Mouse (Mus musculus): ENCODE results near the gene Yap1. TPM values are rescaled to one million over a fixed set of nuclear protein-coding genes. Genes with fewer than 3 reads are reported as not detected.
"Not testable (repeated sequence)": the region's sequence is repeated elsewhere in the genome, so short reads cannot be mapped to it uniquely, and the experiment has no call there.

Yap1 gene
- polyA plus RNA-seq, 1 experiment from 2014 or later, result 66.6 TPM

DNA sequence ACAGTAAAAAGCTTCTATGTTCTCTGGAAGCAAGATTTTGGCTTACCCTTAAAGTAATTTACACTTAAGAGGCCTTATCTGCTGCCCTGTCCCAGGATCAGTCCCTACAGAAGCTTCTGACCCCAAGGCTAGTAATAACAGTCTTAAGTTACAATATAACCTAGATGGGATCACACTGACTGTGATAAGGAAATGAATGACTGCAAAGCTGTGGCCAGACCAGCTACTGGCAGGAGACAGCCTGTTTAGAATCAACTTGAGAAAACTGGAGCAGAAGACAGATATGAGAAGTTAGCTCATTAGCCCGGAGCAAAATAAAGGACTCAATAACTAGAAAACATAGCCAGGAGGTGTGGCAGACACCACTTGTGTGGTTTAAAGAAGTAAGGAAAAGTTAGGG is 97.8 kb downstream of the Yap1 start:
- Histone ChIP-seq H3K4me2 (replicated peaks) (no peak overlapping the region), H3K9me3 (no peaks in the 10 kb centered on the region), H3K27me3 (no peaks in the 10 kb centered on the region), H3K4me3 (no peak overlapping the region), H3K27ac (no peak overlapping the region), H3K9ac (no peak overlapping the region), H3K4me1 (peaks cover 17% of the 10 kb centered on the region; the same call in 1 of the 2 replicates), H3K36me3 (no peaks in the 10 kb centered on the region)
- WGBS, result 84% methylated on average over 1 of the region's 1 CpGs
- no peak for ATAC-seq (ENCODE audit: insufficient number of reproducible peaks, insufficient read depth, low FRiP score, low TSS enrichment)

DNA sequence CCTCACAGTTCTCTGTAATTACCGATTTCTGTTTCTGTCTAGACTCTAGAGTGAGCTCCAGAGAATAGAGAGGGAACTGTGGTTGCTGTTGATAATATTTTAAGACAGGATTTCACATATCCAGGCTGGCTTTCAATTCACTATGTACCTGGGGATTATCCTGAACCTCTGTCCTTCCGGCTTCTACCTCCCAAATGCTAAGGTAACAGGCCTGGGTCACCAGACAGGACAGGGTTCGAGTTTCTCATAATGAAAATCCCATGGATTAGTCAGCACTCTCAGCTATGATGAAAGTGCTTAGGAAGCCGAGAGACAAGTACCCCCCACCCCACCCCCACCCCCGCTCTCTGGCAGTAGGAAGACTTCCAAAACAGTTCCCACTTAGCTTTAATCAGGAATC is 100.6 kb downstream of the Yap1 start:
- 44% methylated on average over 5 of the region's 5 CpGs for WGBS
- H3K36me3 ChIP-seq, result no peaks in the 10 kb centered on the region
- H3K9ac ChIP-seq, result no peak overlapping the region
- ATAC-seq (ENCODE audit: insufficient number of reproducible peaks, insufficient read depth, low FRiP score, low TSS enrichment), result peak; percentile 54; the same call in 1 of the 2 replicates
- no peaks in the 10 kb centered on the region for H3K27me3 ChIP-seq
- no peak overlapping the region for H3K4me3 ChIP-seq
- no peaks in the 10 kb centered on the region for H3K9me3 ChIP-seq
- H3K4me1 ChIP-seq, result peaks cover 17% of the 10 kb centered on the region; the same call in 1 of the 2 replicates
- peak overlapping the region; percentile 41; the same call in 1 of the 2 replicates for H3K27ac ChIP-seq
- H3K4me2 ChIP-seq (replicated peaks), result no peak overlapping the region

GRCm38 (mm10) chr9:7903262-7903661 is 101.1 kb downstream of the Yap1 start:
- 53% methylated on average over 2 of the region's 2 CpGs for WGBS
- no peaks in the 10 kb centered on the region for H3K27me3 ChIP-seq
- H3K4me2 ChIP-seq (replicated peaks), result no peak overlapping the region
- no peaks in the 10 kb centered on the region for H3K9me3 ChIP-seq
- ATAC-seq (ENCODE audit: insufficient number of reproducible peaks, insufficient read depth, low FRiP score, low TSS enrichment), result no peak
- H3K4me1 ChIP-seq, result peaks cover 17% of the 10 kb centered on the region; the same call in 1 of the 2 replicates
- no peak overlapping the region for H3K9ac ChIP-seq
- no peak overlapping the region for H3K4me3 ChIP-seq
- no peak overlapping the region for H3K27ac ChIP-seq
- H3K36me3 ChIP-seq, result no peaks in the 10 kb centered on the region

DNA sequence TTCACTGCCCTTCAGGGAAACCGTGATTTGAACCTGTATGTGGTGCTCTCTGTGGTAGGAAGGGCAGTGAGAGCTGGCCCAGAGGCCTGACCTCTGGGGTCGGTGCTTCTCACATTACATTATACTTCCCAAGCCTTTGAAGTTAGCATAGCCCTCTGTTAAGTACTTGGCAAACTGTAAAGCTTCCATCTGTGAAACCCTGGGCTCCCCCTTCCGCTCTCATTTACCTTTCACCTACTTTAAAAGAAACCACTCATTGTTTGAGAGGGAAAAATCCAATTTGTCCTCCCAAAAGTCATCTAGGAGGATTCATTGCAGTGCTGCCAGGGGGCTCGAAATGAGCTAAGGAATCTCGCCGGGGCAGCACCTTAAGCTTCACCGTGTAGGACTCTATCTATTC is 102.1 kb downstream of the Yap1 start:
- WGBS, result 12% methylated on average over 7 of the region's 7 CpGs
- Histone ChIP-seq H3K27ac (no peak overlapping the region), H3K4me2 (replicated peaks) (no peak overlapping the region), H3K4me1 (peaks cover 17% of the 10 kb centered on the region; the same call in 1 of the 2 replicates), H3K9me3 (no peaks in the 10 kb centered on the region), H3K36me3 (no peaks in the 10 kb centered on the region), H3K27me3 (no peaks in the 10 kb centered on the region), H3K9ac (no peak overlapping the region), H3K4me3 (no peak overlapping the region)
- no peak for ATAC-seq (ENCODE audit: insufficient number of reproducible peaks, insufficient read depth, low FRiP score, low TSS enrichment)

DNA sequence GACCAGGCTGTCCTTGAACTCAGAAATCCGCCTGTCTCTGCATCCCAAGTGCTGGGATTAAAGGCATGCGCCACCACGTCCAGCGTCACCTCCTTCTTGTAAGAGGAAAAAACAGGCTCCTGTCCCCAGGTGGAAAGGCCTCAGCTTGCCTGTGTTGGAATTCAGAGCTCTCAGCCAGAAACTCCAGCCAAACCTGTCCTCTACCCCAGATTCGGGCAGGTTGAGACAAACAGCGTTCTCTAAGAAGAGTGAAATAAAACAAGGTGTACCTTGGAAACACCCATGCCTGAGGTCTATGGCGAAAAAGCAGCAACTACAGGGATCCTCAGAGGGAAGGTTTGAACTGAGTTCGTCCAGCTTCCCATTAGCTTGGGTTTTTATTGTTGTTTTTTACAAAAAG is 103.4 kb downstream of the Yap1 start:
- no peak for ATAC-seq (ENCODE audit: insufficient number of reproducible peaks, insufficient read depth, low FRiP score, low TSS enrichment)
- H3K4me3 ChIP-seq, result no peak overlapping the region
- H3K27ac ChIP-seq, result no peak overlapping the region
- no peak overlapping the region for H3K4me2 ChIP-seq (replicated peaks)
- WGBS, result 90% methylated on average over 8 of the region's 8 CpGs
- no peaks in the 10 kb centered on the region for H3K9me3 ChIP-seq
- H3K36me3 ChIP-seq, result no peaks in the 10 kb centered on the region
- H3K9ac ChIP-seq, result no peak overlapping the region
- no peaks in the 10 kb centered on the region for H3K27me3 ChIP-seq
- peaks cover 17% of the 10 kb centered on the region; the same call in 1 of the 2 replicates for H3K4me1 ChIP-seq

- Histone ChIP-seq H3K9ac (no peak overlapping the region), H3K4me2 (replicated peaks) (no peak overlapping the region), H3K27ac (no peak overlapping the region), H3K36me3 (no peaks in the 10 kb centered on the region), H3K9me3 (no peaks in the 10 kb centered on the region), H3K4me1 (peaks cover 6% of the 10 kb centered on the region; the same call in 1 of the 2 replicates), H3K4me3 (no peak overlapping the region), H3K27me3 (no peaks in the 10 kb centered on the region)
- ATAC-seq (ENCODE audit: insufficient number of reproducible peaks, insufficient read depth, low FRiP score, low TSS enrichment), result peak; percentile 67; the same call in 1 of the 2 replicates
- WGBS, result 2% methylated on average over 3 of the region's 3 CpGs
Observed at GRCm38 (mm10) chr9:7897502-7897901, 106.9 kb downstream of the Yap1 start.

DNA sequence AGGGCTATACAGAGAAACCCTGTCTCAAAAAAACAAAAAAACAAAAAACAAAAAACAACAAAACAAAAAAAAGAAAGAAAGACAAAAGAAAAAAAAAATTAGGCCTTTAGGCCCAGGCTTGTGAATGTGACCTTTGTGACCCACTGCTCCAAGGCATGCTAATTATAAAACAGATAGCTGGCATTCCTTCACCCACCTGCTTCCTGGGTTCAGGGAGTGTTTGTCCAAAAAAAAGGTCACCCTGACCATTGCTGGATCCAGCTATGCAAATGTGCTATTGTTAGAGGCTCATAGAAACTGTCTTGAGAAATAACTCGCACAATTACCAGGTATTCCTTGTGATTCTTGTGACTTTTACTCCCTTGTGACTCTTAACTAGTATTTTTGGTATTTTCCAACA is 112.6 kb downstream of the Yap1 start:
- not testable (repeated sequence) for H3K36me3 ChIP-seq; H3K27me3 ChIP-seq; H3K27ac ChIP-seq; ATAC-seq (ENCODE audit: insufficient number of reproducible peaks, insufficient read depth, low FRiP score, low TSS enrichment); H3K4me2 ChIP-seq (replicated peaks); H3K9ac ChIP-seq; H3K4me1 ChIP-seq; H3K9me3 ChIP-seq; H3K4me3 ChIP-seq
- 80% methylated on average over 1 of the region's 1 CpGs for WGBS

DNA sequence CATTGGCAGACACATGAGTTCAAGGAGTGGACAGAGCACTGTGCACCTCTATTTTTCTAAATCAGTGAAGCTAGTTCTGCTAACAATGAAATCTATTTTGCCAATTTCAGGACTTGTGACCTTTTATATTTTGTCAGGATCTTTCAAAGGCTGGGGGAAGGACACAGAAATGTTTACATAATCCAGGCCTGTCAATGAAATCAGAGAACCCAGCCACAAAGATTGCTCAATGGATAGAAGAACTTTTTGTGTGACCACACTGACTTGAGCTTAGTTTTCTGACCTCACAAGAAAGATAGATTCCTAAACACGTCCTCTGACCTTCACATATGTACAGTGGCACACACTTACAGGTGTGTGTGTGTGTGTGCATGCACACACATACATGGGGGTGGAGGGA is 113.2 kb downstream of the Yap1 start:
- 78% methylated on average over 1 of the region's 1 CpGs for WGBS
- Histone ChIP-seq H3K27me3 (no peaks in the 10 kb centered on the region), H3K36me3 (no peaks in the 10 kb centered on the region), H3K4me3 (no peak overlapping the region), H3K27ac (no peak overlapping the region), H3K9me3 (no peaks in the 10 kb centered on the region), H3K4me2 (replicated peaks) (no peak overlapping the region), H3K4me1 (no peaks in the 10 kb centered on the region), H3K9ac (no peak overlapping the region)
- no peak for ATAC-seq (ENCODE audit: insufficient number of reproducible peaks, insufficient read depth, low FRiP score, low TSS enrichment)

DNA sequence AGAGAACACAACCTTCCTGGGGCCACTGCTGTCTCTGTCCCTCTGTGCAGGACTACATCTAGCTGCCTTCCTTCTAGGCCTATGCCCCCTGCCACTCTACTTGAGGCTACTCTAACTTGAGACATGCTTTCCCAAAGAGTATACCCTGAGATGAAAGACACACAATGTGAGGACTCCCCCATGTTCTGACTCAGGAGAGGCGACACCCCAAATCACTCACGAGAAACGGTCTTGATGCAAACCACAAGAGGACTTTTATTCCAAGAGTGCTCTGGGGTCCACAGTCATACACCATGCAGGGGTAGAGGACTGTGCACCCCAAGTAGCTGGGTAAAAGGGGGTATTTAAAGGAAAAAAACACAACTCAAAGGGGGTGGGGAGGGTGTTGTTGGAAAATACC is 120.0 kb downstream of the Yap1 start:
- WGBS, result 98% methylated on average over 3 of the region's 3 CpGs
- H3K27ac ChIP-seq, result no peak overlapping the region
- H3K9me3 ChIP-seq, result 0 out of 2 replicates have a peak, but pooled peaks cover 7% of the 10 kb centered on the region
- H3K4me1 ChIP-seq, result no peaks in the 10 kb centered on the region
- no peak overlapping the region for H3K4me2 ChIP-seq (replicated peaks)
- ATAC-seq (ENCODE audit: insufficient number of reproducible peaks, insufficient read depth, low FRiP score, low TSS enrichment), result no peak
- no peaks in the 10 kb centered on the region for H3K36me3 ChIP-seq
- no peak overlapping the region for H3K4me3 ChIP-seq
- no peak overlapping the region for H3K9ac ChIP-seq
- H3K27me3 ChIP-seq, result no peaks in the 10 kb centered on the region

DNA sequence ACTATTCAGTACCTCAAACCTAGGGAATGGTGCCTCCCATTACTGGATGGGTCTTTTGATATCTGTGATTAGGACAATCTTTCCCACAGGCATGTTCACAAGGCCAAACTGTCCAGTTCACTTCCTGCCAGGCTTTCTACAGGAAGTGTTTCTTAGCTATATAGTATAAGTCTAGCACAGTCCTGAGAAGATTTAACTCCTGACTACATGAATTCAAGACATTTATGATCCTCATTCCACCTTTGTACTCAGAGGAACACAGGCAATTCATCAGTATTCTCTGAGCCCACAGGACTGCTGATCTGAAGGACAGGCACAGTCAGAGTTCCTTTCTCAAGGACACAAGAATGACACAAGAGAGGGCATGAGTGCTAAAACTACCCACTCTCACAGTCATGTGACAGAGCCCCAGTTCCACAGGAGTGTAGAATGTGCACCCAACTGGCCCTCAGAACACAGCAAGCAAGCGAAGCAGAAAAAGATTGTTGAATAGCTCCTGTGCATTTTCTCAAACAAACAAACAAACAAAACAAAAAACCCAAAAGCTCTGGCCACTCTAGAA is 122.0 kb downstream of the Yap1 start:
- no peak for ATAC-seq (ENCODE audit: insufficient number of reproducible peaks, insufficient read depth, low FRiP score, low TSS enrichment)
- Histone ChIP-seq H3K9ac (no peak overlapping the region), H3K4me1 (no peaks in the 10 kb centered on the region), H3K9me3 (0 out of 2 replicates have a peak, but pooled peaks cover 7% of the 10 kb centered on the region), H3K36me3 (no peaks in the 10 kb centered on the region), H3K4me2 (replicated peaks) (no peak overlapping the region), H3K27me3 (no peaks in the 10 kb centered on the region), H3K27ac (no peak overlapping the region), H3K4me3 (no peak overlapping the region)
- WGBS, result 94% methylated on average over 1 of the region's 1 CpGs

Data from embryonic facial prominence, embryonic 12.5 days (tissue).